Mouse (Mus musculus) ES-Bruce4 (cell line): Measurements from ENCODE around the gene Fubp3. TPM values are rescaled to one million over a fixed set of nuclear protein-coding genes. Genes with fewer than 3 reads are reported as not detected.
A peak's percentile ranks its signal among the peaks of the same experiment; 100 is the strongest.

Source experiments
- H3K27ac ChIP-seq: 2 replicates; pipeline ENCODE4 v1.5.1; 2012; ENCODE audit warnings: low read length, inconsistent platforms; ENCODE audit not compliant: insufficient read depth
- H3K27me3 ChIP-seq: 2 replicates; pipeline ENCODE4 v1.6.1; 2012; ENCODE audit warnings: mild to moderate bottlenecking, low read length, inconsistent platforms; ENCODE audit not compliant: control insufficient read depth, poor library complexity, insufficient read depth, severe bottlenecking
- H3K36me3 ChIP-seq: 2 replicates; pipeline ENCODE4 v1.6.1; 2012; ENCODE audit warnings: inconsistent platforms, mild to moderate bottlenecking, low read length, moderate library complexity; ENCODE audit not compliant: control insufficient read depth, poor library complexity, insufficient read depth, severe bottlenecking
- H3K4me1 ChIP-seq: one replicate; pipeline ENCODE4 v1.8.1; 2011; ENCODE audit warnings: low read length; ENCODE audit not compliant: control insufficient read depth, insufficient read depth
- H3K4me3 ChIP-seq: 2 replicates; pipeline ENCODE4 v1.5.1; 2011; ENCODE audit warnings: low read depth, mild to moderate bottlenecking, low read length
- H3K9ac ChIP-seq: 2 replicates; pipeline ENCODE4 v1.6.1; 2012; ENCODE audit warnings: low read depth, mild to moderate bottlenecking, inconsistent platforms; ENCODE audit not compliant: poor library complexity, severe bottlenecking
- H3K9me3 ChIP-seq: replicated peaks from 2 replicates; pipeline ENCODE4 v1.6.1; 2012; ENCODE audit warnings: mild to moderate bottlenecking, low read length, inconsistent platforms; ENCODE audit not compliant: control insufficient read depth, poor library complexity, insufficient read depth, severe bottlenecking
- CTCF ChIP-seq: IDR thresholded peaks from one replicate; pipeline ENCODE4 v1.8.1; 2011; ENCODE audit warnings: low read depth, low read length
- EP300 ChIP-seq: IDR thresholded peaks from 2 replicates; pipeline ENCODE4 v1.6.1; 2011; ENCODE audit warnings: low read depth, low read length; ENCODE audit not compliant: insufficient read depth
- POLR2A ChIP-seq: IDR thresholded peaks from one replicate; pipeline ENCODE4 v1.8.1; 2011; ENCODE audit warnings: low read length; ENCODE audit not compliant: insufficient read depth
- polyA plus RNA-seq: library from polyadenylated mRNA; stranded (reverse); fragments of >200 nt; gene quantifications from 2 replicates; pipeline ENCODE4 v1.2.4, GENCODE M21; 2011; ENCODE audit warnings: low read depth; ENCODE audit not compliant: missing spikeins, insufficient read depth, insufficient read length

Gene Fubp3
- polyA plus RNA-seq, 1 experiment, result 83.7 TPM

DNA sequence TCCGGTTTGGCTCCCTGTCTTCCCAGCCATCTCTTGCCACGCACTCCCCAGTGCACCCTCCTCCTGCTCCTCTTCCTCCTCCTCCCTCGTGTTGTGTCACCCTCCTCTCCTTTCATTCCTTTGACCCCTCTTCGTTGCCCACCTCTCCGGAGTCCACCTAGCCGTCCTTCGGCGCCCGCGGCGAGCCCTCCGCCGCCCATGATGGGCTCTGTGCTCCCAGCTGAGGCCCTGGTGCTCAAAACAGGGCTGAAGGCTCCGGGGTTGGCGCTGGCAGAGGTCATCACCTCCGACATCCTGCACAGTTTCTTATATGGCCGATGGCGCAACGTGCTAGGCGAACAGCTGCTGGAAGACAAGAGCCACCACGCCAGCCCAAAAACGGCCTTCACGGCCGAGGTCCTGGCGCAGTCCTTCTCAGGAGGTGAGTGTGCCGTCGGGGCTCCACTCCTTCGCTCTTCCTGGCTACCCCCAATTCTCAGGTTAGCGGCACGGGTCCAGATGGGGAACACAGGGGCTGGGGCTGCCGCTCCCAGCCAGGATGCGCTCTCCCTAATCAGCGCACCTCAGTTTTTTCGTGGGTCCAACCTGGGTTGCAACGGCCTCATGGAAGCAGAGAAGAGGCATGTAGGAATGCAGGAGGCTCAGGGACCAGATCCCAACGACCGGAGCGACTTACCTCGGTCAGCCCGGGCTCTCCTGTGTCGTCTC, 67.6 kb downstream of the Fubp3 start, which contains the start of gene Prdm12:
Gene Prdm12 (plus strand): TSS at position 137 of the 708 bp plus-strand sequence.
- Histone ChIP-seq H3K27me3 (peaks cover 38% of the 10 kb centered on the region), H3K4me3 (peak within 1 kb of the TSS; percentile 16; the same call in 1 of the 2 replicates), H3K36me3 (no peaks in the 10 kb centered on the region), H3K9ac (no peak within 1 kb of the TSS), H3K27ac (no peak within 1 kb of the TSS), H3K9me3 (no peaks in the 10 kb centered on the region), H3K4me1 (no peaks in the 10 kb centered on the region)
- TF ChIP-seq EP300, result no peak

DNA sequence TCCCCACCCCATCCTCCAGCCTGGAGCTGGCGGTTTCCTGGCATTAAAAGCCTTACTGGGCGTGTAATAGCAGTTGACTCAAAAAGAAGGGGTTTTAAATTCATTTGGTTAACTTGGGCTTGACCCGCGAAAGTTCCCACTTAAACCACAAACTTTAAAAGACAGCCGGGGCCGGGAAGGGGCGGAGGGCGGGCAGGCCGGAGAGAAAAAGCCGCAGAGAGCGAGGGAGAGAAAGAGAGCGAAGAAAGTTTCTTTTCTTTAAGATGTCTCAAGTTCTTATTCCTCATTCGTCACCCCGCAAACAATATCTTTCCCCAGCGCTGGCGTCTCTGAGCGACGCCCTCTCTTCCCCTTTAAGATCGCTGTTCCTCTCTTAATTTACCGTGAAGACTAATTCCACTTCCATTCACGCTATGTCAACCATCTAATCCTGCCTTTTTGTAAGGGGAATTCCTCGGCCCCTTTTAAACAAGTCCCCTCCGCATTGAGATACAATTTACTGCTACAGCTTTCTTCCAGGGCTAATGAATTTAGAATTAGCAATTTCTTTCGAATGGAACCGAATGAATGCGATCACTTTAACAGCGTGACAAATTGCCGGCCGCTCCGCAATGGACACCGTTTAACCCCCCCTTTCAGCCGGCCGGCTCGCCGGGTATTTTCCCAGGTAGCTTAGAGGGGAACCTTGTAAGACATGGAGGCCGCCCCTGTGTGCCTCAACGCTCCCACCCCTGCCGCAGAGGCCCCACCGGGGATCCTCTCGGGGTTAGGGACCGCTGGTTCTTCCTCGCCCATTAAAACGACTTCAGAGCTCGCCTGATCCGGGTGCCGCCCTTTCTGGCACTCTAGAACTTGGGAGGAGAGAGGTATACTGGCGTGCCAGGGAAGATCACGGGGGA, 68.4 kb downstream of the Fubp3 start:
- Histone ChIP-seq H3K9ac (no peak overlapping the region), H3K36me3 (no peaks in the 10 kb centered on the region), H3K4me3 (no peak overlapping the region), H3K4me1 (no peaks in the 10 kb centered on the region), H3K27ac (no peak overlapping the region), H3K9me3 (no peaks in the 10 kb centered on the region), H3K27me3 (peaks cover 37% of the 10 kb centered on the region)
- TF ChIP-seq POLR2A (no peak), EP300 (no peak), CTCF (no peak)

DNA sequence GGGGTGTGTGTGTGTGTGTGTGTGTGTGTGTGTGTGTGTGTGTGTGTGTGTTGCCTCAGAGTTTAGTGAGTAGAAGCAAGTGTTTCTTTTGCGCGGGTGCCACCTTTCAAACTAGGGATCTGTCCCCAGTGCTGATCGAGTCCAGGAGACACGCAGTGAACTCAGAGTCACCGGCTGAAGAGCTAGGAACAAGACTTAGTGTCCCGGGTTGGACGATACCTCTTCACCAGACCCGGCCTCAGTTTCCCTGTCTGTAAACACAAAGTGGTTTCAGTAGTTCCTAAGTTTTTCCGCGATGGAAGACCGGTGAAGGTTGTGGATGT, 69.0 kb downstream of the Fubp3 start:
- Histone ChIP-seq H3K4me1 (no peaks in the 10 kb centered on the region), H3K4me3 (no peak overlapping the region), H3K9me3 (no peaks in the 10 kb centered on the region), H3K9ac (no peak overlapping the region), H3K27me3 (peaks cover 33% of the 10 kb centered on the region), H3K27ac (no peak overlapping the region), H3K36me3 (no peaks in the 10 kb centered on the region)
- TF ChIP-seq POLR2A (no peak), EP300 (no peak), CTCF (no peak)

DNA sequence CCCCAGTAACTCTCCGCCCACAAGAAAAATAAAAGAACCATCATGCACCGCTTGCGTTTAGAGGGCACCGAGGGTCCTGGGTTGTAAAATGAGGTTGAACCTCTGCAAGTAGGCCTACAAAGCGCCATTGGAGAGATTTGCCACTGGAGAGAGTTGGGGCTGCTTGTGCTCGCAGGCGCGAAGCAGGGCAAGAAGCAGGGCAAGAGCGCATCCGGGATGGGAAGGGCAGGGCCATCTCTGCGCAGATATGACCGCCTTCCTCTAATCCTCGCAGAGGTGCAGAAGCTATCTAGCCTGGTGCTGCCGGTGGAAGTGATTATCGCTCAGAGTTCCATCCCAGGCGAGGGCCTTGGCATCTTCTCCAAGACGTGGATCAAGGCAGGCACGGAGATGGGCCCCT, 69.5 kb downstream of the Fubp3 start:
- Histone ChIP-seq H3K4me3 (peak overlapping the region; percentile 8; the same call in 1 of the 2 replicates), H3K4me1 (no peaks in the 10 kb centered on the region), H3K27ac (no peak overlapping the region), H3K9ac (no peak overlapping the region), H3K27me3 (peaks cover 28% of the 10 kb centered on the region), H3K36me3 (no peaks in the 10 kb centered on the region), H3K9me3 (no peaks in the 10 kb centered on the region)
- TF ChIP-seq EP300, result no peak
- TF ChIP-seq CTCF, result no peak
- TF ChIP-seq POLR2A, result no peak

DNA sequence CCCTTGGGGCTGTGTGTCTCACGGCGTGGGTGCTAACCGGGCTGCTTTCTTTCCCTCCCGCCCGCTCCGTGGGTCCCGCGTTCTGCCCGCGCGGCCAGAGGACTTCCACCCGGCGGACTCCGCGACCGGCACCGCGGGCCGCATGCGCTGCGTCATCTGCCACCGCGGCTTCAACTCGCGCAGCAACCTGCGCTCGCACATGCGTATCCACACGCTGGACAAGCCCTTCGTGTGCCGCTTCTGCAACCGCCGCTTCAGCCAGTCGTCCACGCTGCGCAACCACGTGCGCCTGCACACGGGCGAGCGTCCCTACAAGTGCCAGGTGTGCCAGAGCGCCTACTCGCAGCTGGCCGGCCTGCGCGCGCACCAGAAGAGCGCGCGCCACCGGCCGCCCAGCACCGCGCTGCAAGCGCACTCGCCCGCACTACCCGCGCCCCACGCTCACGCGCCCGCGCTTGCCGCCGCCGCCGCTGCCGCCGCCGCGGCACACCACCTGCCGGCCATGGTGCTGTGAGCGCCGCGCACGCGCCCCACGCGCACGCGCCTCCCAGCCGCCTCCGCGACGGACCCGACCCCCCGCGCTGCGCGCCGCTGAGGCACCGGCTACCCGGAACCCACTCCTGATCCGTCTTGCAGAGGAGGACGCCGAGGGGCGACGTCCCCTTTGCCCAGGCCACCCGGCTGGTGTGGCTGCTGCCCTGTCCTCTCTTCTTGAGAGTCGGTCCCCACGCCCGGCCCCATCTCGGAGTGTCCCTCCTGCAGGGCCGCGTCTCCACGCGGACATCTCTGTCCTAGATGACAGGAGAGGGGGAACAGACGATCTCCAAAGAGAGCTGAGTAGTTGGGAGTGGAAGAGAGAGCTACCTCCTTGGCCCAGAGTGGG, 81.8 kb downstream of the Fubp3 start:
- TF ChIP-seq EP300 (no peak), POLR2A (no peak), CTCF (no peak)
- H3K27ac ChIP-seq, result no peak overlapping the region
- no peaks in the 10 kb centered on the region for H3K4me1 ChIP-seq
- peaks cover 12% of the 10 kb centered on the region for H3K27me3 ChIP-seq
- peak overlapping the region; percentile 57 for H3K9ac ChIP-seq
- peak overlapping the region; percentile 89 for H3K4me3 ChIP-seq
- no peaks in the 10 kb centered on the region for H3K36me3 ChIP-seq
- no peaks in the 10 kb centered on the region for H3K9me3 ChIP-seq
